Mouse (Mus musculus): ENCODE data around the gene Cetn4. TPM values are rescaled to one million over a fixed set of nuclear protein-coding genes. Genes with fewer than 3 reads are reported as not detected.

The Cetn4 gene
- polyA plus RNA-seq, 1 experiment from 2014 or later, result 1.3 TPM

GRCm38 (mm10) chr3:37291929-37292328 lies 20.6 kb downstream of the Cetn4 start:
- H3K4me2 ChIP-seq (ENCODE audit: low read depth, low read length), result no peak overlapping the region
- 76% methylated on average over 2 of the region's 2 CpGs for WGBS (ENCODE audit: insufficient replicate concordance)
- no peaks in the 10 kb centered on the region for H3K36me3 ChIP-seq (replicated peaks; ENCODE audit: insufficient read depth, low read length)
- H3K9ac ChIP-seq (replicated peaks), result no peak overlapping the region
- H3K27me3 ChIP-seq (ENCODE audit: insufficient read depth, low read length), result no peaks in the 10 kb centered on the region
- no peaks in the 10 kb centered on the region for H3K4me1 ChIP-seq (ENCODE audit: insufficient read depth)
- H3K9me3 ChIP-seq (ENCODE audit: low read length), result no peaks in the 10 kb centered on the region
- TF ChIP-seq CTCF (IDR thresholded peaks at IDR 0.05; ENCODE audit: low read depth) (no peak), EP300 (IDR thresholded peaks at IDR 0.05; ENCODE audit: low read depth) (no peak)
- no peak overlapping the region for H3K27ac ChIP-seq (ENCODE audit: low read depth)
- DNase-seq (no peak), ATAC-seq (no peak)
- no peak overlapping the region for H3K4me3 ChIP-seq (ENCODE audit: low read depth, low read length)

- Histone ChIP-seq H3K4me3 (ENCODE audit: low read depth, low read length) (no peak overlapping the region), H3K9me3 (ENCODE audit: low read length) (no peaks in the 10 kb centered on the region), H3K4me2 (ENCODE audit: low read depth, low read length) (no peak overlapping the region), H3K36me3 (replicated peaks; ENCODE audit: insufficient read depth, low read length) (no peaks in the 10 kb centered on the region), H3K27ac (ENCODE audit: low read depth) (no peak overlapping the region), H3K9ac (replicated peaks) (no peak overlapping the region), H3K4me1 (ENCODE audit: insufficient read depth) (no peaks in the 10 kb centered on the region), H3K27me3 (ENCODE audit: insufficient read depth, low read length) (no peaks in the 10 kb centered on the region)
- no peak for ATAC-seq
- 64% methylated on average over 7 of the region's 7 CpGs for WGBS (ENCODE audit: insufficient replicate concordance)
- TF ChIP-seq EP300 (IDR thresholded peaks at IDR 0.05; ENCODE audit: low read depth) (no peak), CTCF (IDR thresholded peaks at IDR 0.05; ENCODE audit: low read depth) (no peak)
- DNase-seq, result no peak
These were observed 21.5 kb downstream of the Cetn4 start for GRCm38 (mm10) chr3:37290881-37291541.

GRCm38 (mm10) chr3:37289237-37289636 lies 23.3 kb downstream of the Cetn4 start:
- no peaks in the 10 kb centered on the region for H3K36me3 ChIP-seq (replicated peaks; ENCODE audit: insufficient read depth, low read length)
- no peaks in the 10 kb centered on the region for H3K9me3 ChIP-seq (ENCODE audit: low read length)
- H3K4me2 ChIP-seq (ENCODE audit: low read depth, low read length), result no peak overlapping the region
- TF ChIP-seq EP300 (IDR thresholded peaks at IDR 0.05; ENCODE audit: low read depth), result no peak
- H3K4me3 ChIP-seq (ENCODE audit: low read depth, low read length), result no peak overlapping the region
- no peak for DNase-seq
- no peak for ATAC-seq
- H3K27ac ChIP-seq (ENCODE audit: low read depth), result no peak overlapping the region
- H3K27me3 ChIP-seq (ENCODE audit: insufficient read depth, low read length), result no peaks in the 10 kb centered on the region
- H3K9ac ChIP-seq (replicated peaks), result no peak overlapping the region
- WGBS (ENCODE audit: insufficient replicate concordance), result 73% methylated on average over 2 of the region's 2 CpGs
- H3K4me1 ChIP-seq (ENCODE audit: insufficient read depth), result no peaks in the 10 kb centered on the region

GRCm38 (mm10) chr3:37283234-37283633 lies 29.3 kb downstream of the Cetn4 start:
- Histone ChIP-seq H3K27ac (ENCODE audit: low read depth) (no peak overlapping the region), H3K9ac (replicated peaks) (no peak overlapping the region), H3K4me2 (ENCODE audit: low read depth, low read length) (no peak overlapping the region), H3K4me1 (ENCODE audit: insufficient read depth) (no peaks in the 10 kb centered on the region; the same call in 1 of the 2 replicates), H3K36me3 (replicated peaks; ENCODE audit: insufficient read depth, low read length) (no peaks in the 10 kb centered on the region), H3K4me3 (ENCODE audit: low read depth, low read length) (no peak overlapping the region), H3K27me3 (ENCODE audit: insufficient read depth, low read length) (no peaks in the 10 kb centered on the region), H3K9me3 (ENCODE audit: low read length) (no peaks in the 10 kb centered on the region)
- no peak for TF ChIP-seq EP300 (IDR thresholded peaks at IDR 0.05; ENCODE audit: low read depth)
- ATAC-seq (no peak), DNase-seq (no peak)
- 35% methylated on average over 4 of the region's 4 CpGs for WGBS (ENCODE audit: insufficient replicate concordance)

GRCm38 (mm10) chr3:37282299-37282922 lies 30.1 kb downstream of the Cetn4 start:
- Histone ChIP-seq H3K36me3 (replicated peaks; ENCODE audit: insufficient read depth, low read length) (no peaks in the 10 kb centered on the region), H3K4me2 (ENCODE audit: low read depth, low read length) (no peak overlapping the region), H3K27ac (ENCODE audit: low read depth) (no peak overlapping the region), H3K4me1 (ENCODE audit: insufficient read depth) (no peaks in the 10 kb centered on the region; the same call in 1 of the 2 replicates), H3K9ac (replicated peaks) (no peak overlapping the region), H3K4me3 (ENCODE audit: low read depth, low read length) (no peak overlapping the region), H3K27me3 (ENCODE audit: insufficient read depth, low read length) (no peaks in the 10 kb centered on the region), H3K9me3 (ENCODE audit: low read length) (no peaks in the 10 kb centered on the region)
- TF ChIP-seq CTCF (IDR thresholded peaks at IDR 0.05; ENCODE audit: low read depth) (no peak), EP300 (IDR thresholded peaks at IDR 0.05; ENCODE audit: low read depth) (no peak)
- ATAC-seq, result no peak
- WGBS (ENCODE audit: insufficient replicate concordance), result 82% methylated on average over 11 of the region's 11 CpGs
- no peak for DNase-seq

GRCm38 (mm10) chr3:37280871-37281270 lies 31.6 kb downstream of the Cetn4 start:
- H3K36me3 ChIP-seq (replicated peaks; ENCODE audit: insufficient read depth, low read length), result no peaks in the 10 kb centered on the region
- DNase-seq (no peak), ATAC-seq (no peak)
- H3K9ac ChIP-seq (replicated peaks), result no peak overlapping the region
- H3K27ac ChIP-seq (ENCODE audit: low read depth), result no peak overlapping the region
- no peak for TF ChIP-seq EP300 (IDR thresholded peaks at IDR 0.05; ENCODE audit: low read depth)
- no peak for TF ChIP-seq CTCF (IDR thresholded peaks at IDR 0.05; ENCODE audit: low read depth)
- WGBS (ENCODE audit: insufficient replicate concordance), result 29% methylated on average over 8 of the region's 8 CpGs
- no peaks in the 10 kb centered on the region for H3K9me3 ChIP-seq (ENCODE audit: low read length)
- no peak overlapping the region for H3K4me2 ChIP-seq (ENCODE audit: low read depth, low read length)
- H3K4me1 ChIP-seq (ENCODE audit: insufficient read depth), result no peaks in the 10 kb centered on the region; the same call in 1 of the 2 replicates
- H3K27me3 ChIP-seq (ENCODE audit: insufficient read depth, low read length), result no peaks in the 10 kb centered on the region
- no peak overlapping the region for H3K4me3 ChIP-seq (ENCODE audit: low read depth, low read length)
